Mouse (Mus musculus): Measurements from ENCODE around the gene Ifitm6.
"Not testable (repeated sequence)": the region's sequence is repeated elsewhere in the genome, so short reads cannot be mapped to it uniquely, and the experiment has no call there.

The Ifitm6 gene

GRCm38 (mm10) chr7:140971479-140972171, 46.1 kb downstream of the Ifitm6 start:
- DNase-seq (ENCODE audit: low read depth, low spot score): no peak

GRCm38 (mm10) chr7:140970931-140971330, 46.8 kb downstream of the Ifitm6 start:
- DNase-seq (ENCODE audit: low read depth, low spot score): no peak

- DNase-seq (ENCODE audit: low read depth, low spot score): not testable (repeated sequence)
Observed at GRCm38 (mm10) chr7:140968710-140969109, 49.0 kb downstream of the Ifitm6 start.

GRCm38 (mm10) chr7:140967862-140968591, 49.7 kb downstream of the Ifitm6 start:
- DNase-seq (ENCODE audit: low read depth, low spot score): no peak

- no peak for DNase-seq (ENCODE audit: low read depth, low spot score)
Observed at GRCm38 (mm10) chr7:140966921-140967320, 50.8 kb downstream of the Ifitm6 start, which contains the start of gene Ifitm1. TSS of gene Ifitm1 (plus strand) at chr7:140967221.
